Mouse (Mus musculus) midbrain, postnatal 0 days (tissue): ENCODE results near the gene Rps6kb2. TPM values are rescaled to one million over a fixed set of nuclear protein-coding genes. Genes with fewer than 3 reads are reported as not detected.

ENCODE experiments used
- ATAC-seq: fragments of 200-750 bp; cut with Nextera tagmentation; 2 replicates; pipeline ENCODE4 v1.8.0; 2017; ENCODE audit warnings: moderate number of reproducible peaks, mild to moderate bottlenecking, moderate TSS enrichment, moderate library complexity; ENCODE audit not compliant: low FRiP score
- DNase-seq: peaks from one replicate; pipeline ENCODE4 v3.0.0-alpha.2; 2015; ENCODE audit warnings: low spot score
- H3K27ac ChIP-seq: fragments of 300-500 bp; sonication (generic); 2 replicates; pipeline ENCODE4 v1.5.1; 2014; ENCODE audit warnings: low read depth, mild to moderate bottlenecking, low read length, mixed read lengths
- H3K27me3 ChIP-seq: fragments of 300-500 bp; sonication (generic); 2 replicates; pipeline ENCODE4 v1.6.1; 2014; ENCODE audit warnings: low read length, control low read depth, mixed read lengths; ENCODE audit not compliant: insufficient read depth
- H3K36me3 ChIP-seq: fragments of 300-500 bp; sonication (generic); 2 replicates; pipeline ENCODE4 v1.6.1; 2014; ENCODE audit warnings: low read length, control low read depth, mixed read lengths; ENCODE audit not compliant: insufficient read depth
- H3K4me1 ChIP-seq: fragments of 300-500 bp; sonication (generic); 2 replicates; pipeline ENCODE4 v1.6.1; 2014; ENCODE audit warnings: mild to moderate bottlenecking, control low read depth, antibody characterized with exemption, low read length, mixed read lengths; ENCODE audit not compliant: insufficient read depth
- H3K4me2 ChIP-seq: fragments of 300-500 bp; sonication (generic); 2 replicates; pipeline ENCODE4 v1.6.1; 2014; ENCODE audit warnings: low read depth, mild to moderate bottlenecking, low read length, mixed read lengths; ENCODE audit not compliant: poor library complexity, severe bottlenecking
- H3K4me3 ChIP-seq: fragments of 300-500 bp; sonication (generic); 2 replicates; pipeline ENCODE4 v1.5.1; 2014; ENCODE audit warnings: low read depth, mild to moderate bottlenecking, low read length, moderate library complexity
- H3K9ac ChIP-seq: fragments of 300-500 bp; sonication (generic); replicated peaks from 2 replicates; pipeline ENCODE4 v1.6.1; 2014; ENCODE audit warnings: mild to moderate bottlenecking, low read length, moderate library complexity, mixed read lengths; ENCODE audit not compliant: poor library complexity, severe bottlenecking
- H3K9me3 ChIP-seq: fragments of 300-500 bp; sonication (generic); 2 replicates; pipeline ENCODE4 v1.6.1; 2016; ENCODE audit warnings: low read length, control low read depth
- CTCF ChIP-seq: IDR thresholded peaks from 2 replicates; pipeline ENCODE4 v1.5.1; 2016; ENCODE audit warnings: antibody characterized with exemption, mild to moderate bottlenecking
- WGBS: fragments of 180-500 bp; shearing (Covaris S2); extraction: QIAGEN DNeasy Blood & Tissue Kit; methylation state at CpG from one replicate; pipeline ENCODE4 v1.1.7; 2014; 5-methylcytosine and 5-hydroxymethylcytosine counted together
- polyA plus RNA-seq: library from polyadenylated mRNA; unstranded; fragments of >200 nt; fragmentation: Nextera tagmentation; extraction: Ambion mirVana; gene quantifications from 2 replicates; pipeline ENCODE4 v1.2.1, GENCODE M21; 2015
- total RNA-seq: library from RNA; depleted of rRNA; stranded (reverse); fragments of >200 nt; gene quantifications from 2 replicates; pipeline ENCODE4 v1.2.3, GENCODE M21; 2014

Rps6kb2 gene
- total and polyA plus RNA-seq, 2 experiments from 2014 or later = 23.5 to 62.8 TPM

DNA sequence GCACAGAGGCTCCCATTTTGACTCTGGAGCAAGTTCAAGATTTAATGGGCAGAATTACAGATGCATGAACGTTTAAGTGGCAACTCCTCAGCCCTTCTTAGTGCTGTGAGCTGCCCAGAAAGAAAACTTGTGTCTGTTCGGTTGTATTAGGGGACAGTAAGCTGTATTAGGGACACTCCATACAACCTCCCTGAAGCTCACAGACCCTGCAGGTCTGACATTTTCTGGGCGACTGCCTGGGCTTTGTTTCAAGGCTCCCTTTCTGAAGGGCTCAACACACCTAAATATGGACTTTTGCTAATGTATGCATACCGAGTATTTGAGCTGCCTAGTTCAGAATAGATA, 361 bp upstream of the Rps6kb2 start:
- H3K4me3 ChIP-seq = peak overlapping the region; percentile 69
- TF ChIP-seq CTCF = no peak
- H3K9ac ChIP-seq = peak overlapping the region; percentile 29; the same call in 1 of the 2 replicates
- H3K27me3 ChIP-seq = no peaks in the 10 kb centered on the region
- peak overlapping the region; percentile 71 for H3K27ac ChIP-seq
- WGBS = 27% methylated on average over 4 of the region's 4 CpGs
- H3K36me3 ChIP-seq = peaks cover 25% of the 10 kb centered on the region
- H3K4me1 ChIP-seq = peaks cover 6% of the 10 kb centered on the region; the same call in 1 of the 2 replicates
- peak; percentile 1; the same call in 1 of the 2 replicates for ATAC-seq
- peak overlapping the region; percentile 91 for H3K4me2 ChIP-seq
- no peaks in the 10 kb centered on the region for H3K9me3 ChIP-seq
- no peak for DNase-seq

DNA sequence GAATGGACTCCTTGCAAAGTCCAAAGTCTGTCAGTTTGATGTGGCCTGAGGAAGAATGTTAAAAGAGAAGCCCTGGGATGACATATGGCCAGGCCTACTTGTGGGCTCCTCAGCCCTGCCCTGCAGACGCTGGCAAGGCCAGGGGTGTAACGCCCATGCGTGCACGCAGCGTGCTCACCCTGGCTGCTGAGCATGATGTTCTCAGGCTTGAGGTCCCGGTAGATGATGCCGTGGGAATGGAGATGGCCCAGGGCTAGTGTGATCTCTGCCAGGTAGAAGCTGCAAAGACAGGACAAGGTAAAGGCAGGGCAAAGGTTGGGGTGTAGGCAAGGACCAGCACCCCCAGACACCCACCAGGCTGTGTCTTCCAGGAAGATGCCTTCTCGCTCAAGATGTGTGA, 4.1 kb downstream of the Rps6kb2 start:
- TF ChIP-seq CTCF = no peak
- H3K9ac ChIP-seq = no peak overlapping the region
- peaks cover 53% of the 10 kb centered on the region for H3K36me3 ChIP-seq
- H3K4me3 ChIP-seq = no peak overlapping the region
- DNase-seq (no peak), ATAC-seq (no peak)
- H3K27ac ChIP-seq = no peak overlapping the region
- 98% methylated on average over 8 of the region's 8 CpGs for WGBS
- no peaks in the 10 kb centered on the region for H3K27me3 ChIP-seq
- peaks cover 6% of the 10 kb centered on the region; the same call in 1 of the 2 replicates for H3K4me1 ChIP-seq
- H3K9me3 ChIP-seq = no peaks in the 10 kb centered on the region
- no peak overlapping the region for H3K4me2 ChIP-seq

DNA sequence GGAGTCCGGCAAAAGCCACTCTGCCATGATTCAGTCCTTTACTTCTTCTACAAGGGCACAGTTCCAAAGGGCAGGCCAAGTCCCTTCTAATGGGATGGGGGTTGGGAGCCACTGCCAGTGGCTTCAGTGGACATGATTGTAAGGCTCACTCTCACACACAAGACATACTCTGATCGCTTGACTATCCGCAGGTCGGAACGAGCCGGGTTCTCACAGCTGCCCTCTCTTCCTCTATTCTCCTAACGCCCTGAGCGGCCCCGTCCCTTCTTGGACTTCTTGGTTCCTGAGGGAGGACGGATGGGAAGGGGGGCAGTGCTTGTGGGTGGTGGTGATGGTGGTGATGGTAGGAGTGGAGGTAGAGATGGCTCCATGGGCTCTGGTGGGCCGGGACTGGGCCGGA, 6.4 kb downstream of the Rps6kb2 start:
- H3K4me1 ChIP-seq = no peaks in the 10 kb centered on the region
- WGBS = 95% methylated on average over 12 of the region's 12 CpGs
- H3K4me3 ChIP-seq = no peak overlapping the region
- H3K36me3 ChIP-seq = peaks cover 65% of the 10 kb centered on the region
- H3K9ac ChIP-seq = no peak overlapping the region
- H3K27ac ChIP-seq = no peak overlapping the region
- ATAC-seq = no peak
- H3K9me3 ChIP-seq = no peaks in the 10 kb centered on the region
- H3K27me3 ChIP-seq = no peaks in the 10 kb centered on the region
- H3K4me2 ChIP-seq = no peak overlapping the region
- no peak for TF ChIP-seq CTCF
- DNase-seq = no peak

DNA sequence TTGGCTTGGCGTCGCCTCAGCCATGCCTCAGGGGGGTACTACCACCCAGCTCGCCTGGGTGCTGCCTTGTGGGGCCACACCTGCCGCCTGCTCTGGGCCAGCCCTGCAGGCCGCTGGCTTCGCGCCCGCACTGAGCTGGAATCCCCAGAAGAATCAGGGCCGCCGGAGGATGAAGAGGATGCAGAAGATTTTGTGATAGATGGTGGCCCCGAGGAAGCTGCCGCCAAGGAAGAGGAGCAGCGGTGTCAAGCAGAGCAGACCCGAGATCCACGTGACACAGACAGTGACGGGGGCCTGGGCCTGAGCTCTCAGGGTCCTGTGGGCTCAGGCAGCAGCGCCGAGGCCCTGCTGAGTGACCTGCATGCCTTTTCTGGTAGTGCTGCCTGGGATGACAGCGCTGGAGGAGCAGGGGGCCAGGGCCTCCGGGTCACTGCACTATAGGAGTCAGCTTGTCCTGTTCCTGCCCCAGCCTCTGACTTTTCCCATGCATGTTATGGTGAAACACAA, 7.0 kb downstream of the Rps6kb2 start:
- TF ChIP-seq CTCF = no peak
- H3K27ac ChIP-seq = no peak overlapping the region
- no peaks in the 10 kb centered on the region for H3K27me3 ChIP-seq
- H3K4me1 ChIP-seq = no peaks in the 10 kb centered on the region
- 69% methylated on average over 20 of the region's 20 CpGs for WGBS
- ATAC-seq (no peak), DNase-seq (no peak)
- no peak overlapping the region for H3K4me2 ChIP-seq
- H3K9ac ChIP-seq = 0 out of 2 replicates have a peak overlapping the region, but pooled peaks have one; percentile 8
- H3K36me3 ChIP-seq = peaks cover 65% of the 10 kb centered on the region
- H3K9me3 ChIP-seq = no peaks in the 10 kb centered on the region
- no peak overlapping the region for H3K4me3 ChIP-seq

DNA sequence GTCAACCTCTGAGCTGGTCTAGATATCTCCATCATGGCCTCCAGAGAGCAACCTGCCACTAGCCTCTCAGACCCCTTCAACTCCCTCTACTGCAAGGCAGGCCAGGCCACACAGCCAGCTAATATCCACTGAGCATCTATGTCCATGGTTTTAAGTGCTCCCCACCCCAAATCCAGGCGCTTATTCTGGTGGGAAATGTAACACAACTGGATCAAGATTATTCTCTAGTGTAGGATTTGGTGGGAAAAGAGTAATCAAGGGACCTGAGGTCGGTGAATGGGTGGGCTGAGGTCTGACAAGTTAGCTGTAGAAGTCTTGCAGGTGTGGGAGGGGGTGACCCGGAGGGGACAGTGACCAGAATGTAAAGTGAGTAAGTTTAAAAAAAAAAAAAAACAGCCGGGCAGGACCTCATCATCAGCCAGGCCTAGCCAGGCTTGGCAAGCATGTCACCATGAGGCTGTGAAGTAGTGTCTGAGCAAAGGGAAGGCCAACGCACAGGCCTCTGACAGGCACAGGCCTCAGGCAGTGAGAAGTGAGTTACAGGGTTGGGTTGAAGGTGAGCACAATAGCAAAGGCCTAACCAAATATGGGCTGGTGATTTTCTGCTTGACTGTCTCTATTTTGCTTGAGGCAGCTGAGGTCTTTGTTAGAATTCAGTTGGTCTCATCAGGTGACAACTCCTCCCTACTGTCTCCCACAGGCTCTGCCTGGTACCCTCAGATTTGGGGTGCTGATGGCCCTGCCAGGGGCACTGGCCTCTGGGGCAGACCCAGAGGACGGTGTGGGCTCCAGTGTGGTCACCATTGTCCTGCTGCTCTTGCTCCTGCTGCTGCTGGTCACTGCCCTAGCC, 7.7 kb downstream of the Rps6kb2 start:
- Histone ChIP-seq H3K4me2 (no peak overlapping the region), H3K4me3 (no peak overlapping the region), H3K9ac (no peak overlapping the region), H3K27me3 (no peaks in the 10 kb centered on the region), H3K9me3 (no peaks in the 10 kb centered on the region), H3K27ac (no peak overlapping the region), H3K4me1 (no peaks in the 10 kb centered on the region), H3K36me3 (peaks cover 65% of the 10 kb centered on the region)
- DNase-seq (no peak), ATAC-seq (no peak)
- WGBS = 78% methylated on average over 6 of the region's 6 CpGs
- TF ChIP-seq CTCF = no peak
